Mouse (Mus musculus) forebrain, embryonic 12.5 days (tissue): ENCODE data around the gene Rsph6a. TPM values are rescaled to one million over a fixed set of nuclear protein-coding genes. Genes with fewer than 3 reads are reported as not detected.

Experiments
- ATAC-seq: fragments of 200-750 bp; cut with Nextera tagmentation; 2 replicates; pipeline ENCODE4 v1.8.0; 2017; ENCODE audit warnings: moderate TSS enrichment; ENCODE audit not compliant: low FRiP score
- H3K27ac ChIP-seq: fragments of 300-500 bp; sonication (generic); 2 replicates; pipeline ENCODE4 v1.5.1; 2016; ENCODE audit warnings: mild to moderate bottlenecking
- H3K27me3 ChIP-seq: fragments of 300-500 bp; sonication (generic); 2 replicates; pipeline ENCODE4 v1.6.1; 2016; ENCODE audit warnings: mild to moderate bottlenecking
- H3K36me3 ChIP-seq: fragments of 300-500 bp; sonication (generic); replicated peaks from 2 replicates; pipeline ENCODE4 v1.6.1; 2016; ENCODE audit warnings: mild to moderate bottlenecking
- H3K4me1 ChIP-seq: fragments of 300-500 bp; sonication (generic); 2 replicates; pipeline ENCODE4 v1.6.1; 2016
- H3K4me2 ChIP-seq: fragments of 300-500 bp; sonication (generic); 2 replicates; pipeline ENCODE4 v1.6.1; 2016; ENCODE audit warnings: mild to moderate bottlenecking, moderate library complexity
- H3K4me3 ChIP-seq: fragments of 300-500 bp; sonication (generic); replicated peaks from 2 replicates; pipeline ENCODE4 v1.5.1; 2016; ENCODE audit warnings: mild to moderate bottlenecking
- H3K9ac ChIP-seq: fragments of 300-500 bp; sonication (generic); 2 replicates; pipeline ENCODE4 v1.6.1; 2016; ENCODE audit warnings: mild to moderate bottlenecking
- H3K9me3 ChIP-seq: fragments of 300-500 bp; sonication (generic); 2 replicates; pipeline ENCODE4 v1.6.1; 2016
- WGBS: fragments of 180-500 bp; shearing (Covaris S2); methylation state at CpG from one replicate; pipeline ENCODE4 v1.1.7; 2016; 5-methylcytosine and 5-hydroxymethylcytosine counted together
- microRNA-seq: library from miRNA; unstranded; fragments of <30 nt; microRNA quantifications from one replicate; pipeline ENCODE4, GENCODE M21; 2017
- polyA plus RNA-seq: library from polyadenylated mRNA; unstranded; fragments of >200 nt; fragmentation: Nextera tagmentation; extraction: Ambion mirVana; gene quantifications from 2 replicates; pipeline ENCODE4 v1.2.1, GENCODE M21; 2016

The Rsph6a gene
- polyA plus RNA-seq, 1 experiment from 2014 or later, result not detected

GRCm38 (mm10) chr7:19119631-19120429 is 65.3 kb downstream of the Rsph6a start, which contains the start of gene Fbxo46:
TSS of gene Fbxo46 (plus strand) at chr7:19119859.
- H3K9ac ChIP-seq, result peak within 1 kb of the TSS; percentile 80
- H3K4me3 ChIP-seq, result peak within 1 kb of the TSS; percentile 74
- peaks cover 20% of the 10 kb centered on the region for H3K4me1 ChIP-seq
- WGBS, result 2% methylated on average over 34 of the region's 34 CpGs
- peaks cover 11% of the 10 kb centered on the region for H3K9me3 ChIP-seq
- peak; percentile 95 for ATAC-seq
- H3K36me3 ChIP-seq, result no peaks in the 10 kb centered on the region
- peak within 1 kb of the TSS; percentile 86 for H3K4me2 ChIP-seq
- peaks cover 12% of the 10 kb centered on the region for H3K27me3 ChIP-seq
- peak within 1 kb of the TSS; percentile 58; the same call in 1 of the 2 replicates for H3K27ac ChIP-seq

GRCm38 (mm10) chr7:19121686-19122085 is 67.2 kb downstream of the Rsph6a start:
- 95% methylated on average over 4 of the region's 4 CpGs for WGBS
- H3K27me3 ChIP-seq, result peaks cover 12% of the 10 kb centered on the region

More at GRCm38 (mm10) chr7:19121686-19122085, 67.2 kb downstream of the Rsph6a start:
- Histone ChIP-seq H3K4me2 (no peak overlapping the region), H3K27ac (no peak overlapping the region), H3K4me3 (no peak overlapping the region), H3K36me3 (0 out of 2 replicates have a peak, but pooled peaks cover 7% of the 10 kb centered on the region), H3K4me1 (peaks cover 20% of the 10 kb centered on the region), H3K9ac (no peak overlapping the region), H3K9me3 (peaks cover 11% of the 10 kb centered on the region)
- no peak for ATAC-seq

Small RNA genes within 50 kb of the gene (microRNA-seq; reads per million reads assigned to microRNA genes)
- gene Mir3100, result not detected

Other genes with a start within 250 kb of the Rsph6a start
- gene Psg17, start 233.1 kb upstream of the Rsph6a start, polyA plus RNA-seq, result 0.12 TPM in 1 of 2 replicates, not detected in the other
- gene Mill2, start 214.7 kb upstream of the Rsph6a start, polyA plus RNA-seq, result 0.09 and 0.18 TPM in 2 replicates
- 1.8 and 3.1 TPM in 2 replicates for gene Pglyrp1, start 183.4 kb upstream of the Rsph6a start, polyA plus RNA-seq
- 39.7 and 41.0 TPM in 2 replicates for gene Ccdc61, start 144.3 kb upstream of the Rsph6a start, polyA plus RNA-seq
- 10.8 and 11.3 TPM in 2 replicates for gene Nova2, start 128.8 kb upstream of the Rsph6a start, polyA plus RNA-seq
- 0.24 and 0.28 TPM in 2 replicates for gene Nanos2, start 67.3 kb upstream of the Rsph6a start, polyA plus RNA-seq
- gene Mypop, start 63.4 kb upstream of the Rsph6a start, polyA plus RNA-seq, result 3.3 and 4.6 TPM in 2 replicates
- gene Irf2bp1, start 50.6 kb upstream of the Rsph6a start, polyA plus RNA-seq, result 36.2 and 39.8 TPM in 2 replicates
- gene Foxa3, start 31.2 kb upstream of the Rsph6a start, polyA plus RNA-seq, result 0.09 TPM in 1 of 2 replicates, not detected in the other
- gene Sympk, start 30.3 kb upstream of the Rsph6a start, polyA plus RNA-seq, result 50.6 and 53.2 TPM in 2 replicates
- 18.2 and 19.0 TPM in 2 replicates for gene Dmwd, start 21.5 kb downstream of the Rsph6a start, polyA plus RNA-seq
- 10.6 and 12.3 TPM in 2 replicates for gene Dmpk, start 29.2 kb downstream of the Rsph6a start, polyA plus RNA-seq
- 5.8 and 7.3 TPM in 2 replicates for gene Six5, start 39.9 kb downstream of the Rsph6a start, polyA plus RNA-seq
- gene Gm4969, start 63.7 kb downstream of the Rsph6a start, polyA plus RNA-seq, result 1.1 and 1.8 TPM in 2 replicates
- gene Fbxo46, start 65.2 kb downstream of the Rsph6a start, polyA plus RNA-seq, result 18.4 and 23.1 TPM in 2 replicates
- 14.4 and 14.7 TPM in 2 replicates for gene Qpctl, start 94.6 kb downstream of the Rsph6a start, polyA plus RNA-seq
- gene Snrpd2, start 95.0 kb downstream of the Rsph6a start, polyA plus RNA-seq, result 148 and 153 TPM in 2 replicates
- 1.1 and 1.3 TPM in 2 replicates for gene Gipr, start 111.4 kb downstream of the Rsph6a start, polyA plus RNA-seq
- 5.8 and 6.5 TPM in 2 replicates for gene Eml2, start 121.7 kb downstream of the Rsph6a start, polyA plus RNA-seq
- gene Gpr4, start 157.8 kb downstream of the Rsph6a start, polyA plus RNA-seq, result 1.6 and 1.7 TPM in 2 replicates
- gene Opa3, start 173.6 kb downstream of the Rsph6a start, polyA plus RNA-seq, result 45.5 and 48.3 TPM in 2 replicates
- 42.4 and 43.0 TPM in 2 replicates for gene Vasp, start 217.1 kb downstream of the Rsph6a start, polyA plus RNA-seq
- gene Ppm1n, start 225.4 kb downstream of the Rsph6a start, polyA plus RNA-seq, result 0.19 TPM in 1 of 2 replicates, not detected in the other
- 70.3 and 74.1 TPM in 2 replicates for gene Rtn2, start 227.9 kb downstream of the Rsph6a start, polyA plus RNA-seq